Mouse (Mus musculus) kidney, adult 2 months (tissue): Measurements from ENCODE around the gene Gm5148. TPM values are rescaled to one million over a fixed set of nuclear protein-coding genes. Genes with fewer than 3 reads are reported as not detected.
A peak's percentile ranks its signal among the peaks of the same experiment; 100 is the strongest.

Source experiments
- DNase-seq: peaks from one replicate; pipeline ENCODE4 v3.0.0; 2021
- H3K27ac ChIP-seq: fragments of 200-500 bp; 2 replicates; pipeline ENCODE4 v1.5.1; 2012; ENCODE audit warnings: low read depth, low read length, control low read depth, inconsistent platforms; ENCODE audit not compliant: insufficient read depth
- H3K27me3 ChIP-seq: fragments of 200-500 bp; replicated peaks from 2 replicates; pipeline ENCODE4 v1.6.1; 2012; ENCODE audit warnings: mild to moderate bottlenecking, moderate library complexity, low read length, inconsistent platforms; ENCODE audit not compliant: control insufficient read depth, insufficient read depth
- H3K36me3 ChIP-seq: fragments of 200-500 bp; 2 replicates; pipeline ENCODE4 v1.6.1; 2012; ENCODE audit warnings: mild to moderate bottlenecking, moderate library complexity, low read length, inconsistent platforms; ENCODE audit not compliant: control insufficient read depth, insufficient read depth
- H3K4me1 ChIP-seq: fragments of 200-500 bp; 2 replicates; pipeline ENCODE4 v1.6.1; 2011; ENCODE audit warnings: low read length; ENCODE audit not compliant: control insufficient read depth, insufficient read depth
- H3K4me3 ChIP-seq: fragments of 200-500 bp; 2 replicates; pipeline ENCODE4 v1.5.1; 2011; ENCODE audit warnings: mild to moderate bottlenecking, low read depth, low read length, control low read depth; ENCODE audit not compliant: insufficient read depth
- CTCF ChIP-seq: fragments of 200-500 bp; conservative IDR thresholded peaks from 2 replicates; pipeline ENCODE4 v1.5.1; 2011; ENCODE audit warnings: low read depth, mild to moderate bottlenecking, control low read depth, low read length, moderate library complexity, mixed read lengths; ENCODE audit not compliant: insufficient read depth, insufficient read length
- POLR2A ChIP-seq: fragments of 200-500 bp; IDR thresholded peaks from one replicate; pipeline ENCODE4 v1.6.1; 2011; ENCODE audit warnings: low read depth, low read length, control low read depth
- WGBS: fragments of 180-500 bp; shearing (Covaris S2); methylation state at CpG from one replicate; pipeline ENCODE4 v1.1.7; 2018; 5-methylcytosine and 5-hydroxymethylcytosine counted together
- polyA plus RNA-seq: library from polyadenylated mRNA; depleted of rRNA; stranded (reverse); fragments of >200 nt; gene quantifications from 2 replicates; pipeline ENCODE4 v1.2.3, GENCODE M21; 2012

The Gm5148 gene
- polyA plus RNA-seq, 1 experiment: 9.3 TPM

- Histone ChIP-seq H3K27me3 (no peaks in the 10 kb centered on the region), H3K4me3 (no peak overlapping the region), H3K27ac (no peak overlapping the region), H3K4me1 (peaks cover 7% of the 10 kb centered on the region; the same call in 1 of the 2 replicates), H3K36me3 (no peaks in the 10 kb centered on the region)
- DNase-seq: no peak
- WGBS: 91% methylated on average over 3 of the region's 3 CpGs
- TF ChIP-seq CTCF: no peak
- no peak for TF ChIP-seq POLR2A
Observed at GRCm38 (mm10) chr3:37762303-37762702, 38.0 kb upstream of the Gm5148 start.

GRCm38 (mm10) chr3:37761741-37762140, 37.5 kb upstream of the Gm5148 start:
- Histone ChIP-seq H3K4me1 (peaks cover 7% of the 10 kb centered on the region; the same call in 1 of the 2 replicates), H3K27me3 (no peaks in the 10 kb centered on the region), H3K36me3 (no peaks in the 10 kb centered on the region), H3K27ac (no peak overlapping the region), H3K4me3 (no peak overlapping the region)
- TF ChIP-seq POLR2A (no peak), CTCF (no peak)
- no peak for DNase-seq
- 91% methylated on average over 5 of the region's 5 CpGs for WGBS

- TF ChIP-seq POLR2A: no peak
- no peak for TF ChIP-seq CTCF
- Histone ChIP-seq H3K27me3 (no peaks in the 10 kb centered on the region), H3K4me3 (no peak overlapping the region), H3K4me1 (peaks cover 7% of the 10 kb centered on the region; the same call in 1 of the 2 replicates), H3K27ac (no peak overlapping the region), H3K36me3 (no peaks in the 10 kb centered on the region)
- peak; percentile 52 for DNase-seq
- WGBS: 77% methylated on average over 6 of the region's 6 CpGs
Observed at GRCm38 (mm10) chr3:37760866-37761265, 36.6 kb upstream of the Gm5148 start.

GRCm38 (mm10) chr3:37758611-37759322, 34.5 kb upstream of the Gm5148 start:
- TF ChIP-seq CTCF (no peak), POLR2A (no peak)
- 43% methylated on average over 9 of the region's 9 CpGs for WGBS
- Histone ChIP-seq H3K4me1 (peaks cover 7% of the 10 kb centered on the region; the same call in 1 of the 2 replicates), H3K36me3 (no peaks in the 10 kb centered on the region), H3K27me3 (no peaks in the 10 kb centered on the region), H3K27ac (peak overlapping the region; percentile 42), H3K4me3 (no peak overlapping the region)
- DNase-seq: peak; percentile 61

- peak; percentile 82 for DNase-seq
- Histone ChIP-seq H3K36me3 (no peaks in the 10 kb centered on the region), H3K4me1 (peaks cover 8% of the 10 kb centered on the region; the same call in 1 of the 2 replicates), H3K4me3 (no peak overlapping the region), H3K27ac (peak overlapping the region; percentile 42; the same call in 1 of the 2 replicates), H3K27me3 (no peaks in the 10 kb centered on the region)
- WGBS: 13% methylated on average over 12 of the region's 12 CpGs
- TF ChIP-seq CTCF: 0 out of 2 replicates have a peak, but pooled peaks have one; percentile 11
- TF ChIP-seq POLR2A: no peak
Observed at GRCm38 (mm10) chr3:37758124-37758523, 33.8 kb upstream of the Gm5148 start.

GRCm38 (mm10) chr3:37757613-37758012, 33.3 kb upstream of the Gm5148 start:
- no peaks in the 10 kb centered on the region for H3K27me3 ChIP-seq
- H3K4me3 ChIP-seq: no peak overlapping the region
- 71% methylated on average over 4 of the region's 4 CpGs for WGBS
- H3K4me1 ChIP-seq: peaks cover 10% of the 10 kb centered on the region; the same call in 1 of the 2 replicates
- TF ChIP-seq CTCF (no peak), POLR2A (no peak)
- no peak overlapping the region for H3K27ac ChIP-seq
- DNase-seq: no peak
- no peaks in the 10 kb centered on the region for H3K36me3 ChIP-seq

GRCm38 (mm10) chr3:37756005-37756404, 31.7 kb upstream of the Gm5148 start:
- Histone ChIP-seq H3K36me3 (no peaks in the 10 kb centered on the region), H3K4me1 (peaks cover 10% of the 10 kb centered on the region; the same call in 1 of the 2 replicates), H3K27ac (no peak overlapping the region), H3K27me3 (no peaks in the 10 kb centered on the region), H3K4me3 (no peak overlapping the region)
- 92% methylated on average over 2 of the region's 2 CpGs for WGBS
- TF ChIP-seq POLR2A: no peak
- no peak for TF ChIP-seq CTCF
- DNase-seq: no peak
